Mouse (Mus musculus): Measurements from ENCODE around the gene Rab3gap1. TPM values are rescaled to one million over a fixed set of nuclear protein-coding genes. Genes with fewer than 3 reads are reported as not detected.

The Rab3gap1 gene
- total RNA-seq, 2 experiments from 2014 or later: 22.1 to 38.9 TPM

DNA sequence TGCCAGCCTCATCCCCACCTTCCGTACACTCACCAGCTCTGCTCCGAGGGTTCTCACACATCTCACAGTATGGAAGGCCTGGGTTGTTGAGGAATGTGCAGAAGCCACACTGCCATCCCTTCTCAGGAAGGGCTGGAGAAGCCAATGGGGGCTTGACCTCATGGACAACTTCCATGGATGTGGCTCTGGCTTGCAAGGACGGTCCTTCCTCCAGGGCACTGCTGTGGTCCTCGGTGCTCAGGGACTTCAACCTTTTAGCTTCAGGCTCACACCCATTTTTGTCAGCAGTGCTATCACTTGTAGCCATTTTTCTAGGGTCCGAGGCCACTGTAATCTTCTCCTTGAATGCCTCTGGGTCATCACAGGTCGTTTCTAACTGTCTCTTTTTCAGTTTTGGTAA is 107.5 kb downstream of the Rab3gap1 start:
- ATAC-seq (replicated peaks; ENCODE audit: poor library complexity, severe bottlenecking): no peak

DNA sequence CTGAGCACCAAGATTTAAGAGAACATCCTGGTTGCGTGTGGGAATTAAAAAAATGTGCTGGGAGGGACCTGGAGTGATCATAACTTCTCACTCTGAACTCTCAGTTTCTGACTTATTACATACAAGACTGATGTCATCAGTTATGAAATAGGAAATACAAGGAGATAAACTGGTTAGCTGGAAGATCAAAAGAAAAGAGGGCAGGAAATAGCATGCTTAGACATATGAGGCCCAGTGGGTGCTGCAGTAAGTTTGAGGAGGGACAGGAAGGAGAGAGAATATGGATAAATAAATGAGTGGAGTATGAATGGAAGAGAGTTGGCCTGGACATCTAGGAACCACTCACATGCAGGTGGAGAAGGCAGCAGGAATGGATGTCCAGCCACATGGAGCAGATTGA is 109.6 kb downstream of the Rab3gap1 start:
- ATAC-seq (replicated peaks; ENCODE audit: poor library complexity, severe bottlenecking): no peak

DNA sequence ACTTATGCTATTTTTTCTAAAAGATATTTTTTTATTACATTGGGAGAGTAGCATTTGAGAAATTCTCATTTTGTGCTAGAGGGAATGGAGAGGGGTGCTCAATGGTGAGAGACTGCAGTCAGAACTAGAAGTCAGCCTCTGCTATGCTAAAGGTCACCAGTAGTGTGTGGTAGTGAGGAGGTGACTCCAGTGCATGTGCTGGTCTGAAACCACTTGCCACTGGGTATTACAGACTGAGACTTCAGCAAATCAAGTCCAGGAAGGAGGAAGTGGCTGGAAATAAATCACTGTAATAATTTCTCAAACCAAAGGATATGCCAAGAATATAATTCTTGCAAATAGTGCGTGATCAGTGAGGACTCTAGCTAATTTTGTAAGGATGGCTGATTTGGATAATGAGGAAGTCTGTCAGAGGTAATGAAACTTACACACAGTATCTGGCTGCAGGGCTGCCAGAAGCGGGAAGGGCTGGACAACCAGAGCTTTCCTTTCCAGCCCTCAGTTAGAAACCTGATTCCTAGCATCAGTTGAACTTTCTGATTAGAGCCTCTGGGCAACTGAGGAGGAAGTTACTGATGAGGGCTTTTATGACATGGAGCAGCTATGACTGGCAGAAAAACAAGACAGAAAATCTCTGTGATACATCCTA is 112.5 kb downstream of the Rab3gap1 start:
- peak; percentile 86 for ATAC-seq (replicated peaks; ENCODE audit: poor library complexity, severe bottlenecking)

DNA sequence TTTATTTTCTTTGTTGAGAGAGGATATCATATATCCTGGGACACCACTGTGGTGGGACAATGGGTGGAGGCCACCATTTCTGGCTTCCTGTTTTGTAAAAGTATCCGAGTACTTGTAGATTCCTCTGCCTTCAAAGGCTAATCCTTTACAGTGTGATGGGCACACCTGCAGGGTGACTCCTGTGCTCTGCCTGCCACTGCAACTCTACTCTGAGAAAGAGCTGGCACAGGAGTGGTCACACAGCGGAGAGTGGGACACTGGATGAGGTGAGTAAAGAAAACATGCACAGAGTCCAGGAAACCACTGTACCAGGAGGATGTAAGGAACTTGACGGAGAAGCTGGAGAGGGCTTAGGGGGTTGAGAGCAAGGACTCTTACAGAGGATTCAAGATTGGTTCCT is 113.7 kb downstream of the Rab3gap1 start:
- no peak for ATAC-seq (replicated peaks; ENCODE audit: poor library complexity, severe bottlenecking)

DNA sequence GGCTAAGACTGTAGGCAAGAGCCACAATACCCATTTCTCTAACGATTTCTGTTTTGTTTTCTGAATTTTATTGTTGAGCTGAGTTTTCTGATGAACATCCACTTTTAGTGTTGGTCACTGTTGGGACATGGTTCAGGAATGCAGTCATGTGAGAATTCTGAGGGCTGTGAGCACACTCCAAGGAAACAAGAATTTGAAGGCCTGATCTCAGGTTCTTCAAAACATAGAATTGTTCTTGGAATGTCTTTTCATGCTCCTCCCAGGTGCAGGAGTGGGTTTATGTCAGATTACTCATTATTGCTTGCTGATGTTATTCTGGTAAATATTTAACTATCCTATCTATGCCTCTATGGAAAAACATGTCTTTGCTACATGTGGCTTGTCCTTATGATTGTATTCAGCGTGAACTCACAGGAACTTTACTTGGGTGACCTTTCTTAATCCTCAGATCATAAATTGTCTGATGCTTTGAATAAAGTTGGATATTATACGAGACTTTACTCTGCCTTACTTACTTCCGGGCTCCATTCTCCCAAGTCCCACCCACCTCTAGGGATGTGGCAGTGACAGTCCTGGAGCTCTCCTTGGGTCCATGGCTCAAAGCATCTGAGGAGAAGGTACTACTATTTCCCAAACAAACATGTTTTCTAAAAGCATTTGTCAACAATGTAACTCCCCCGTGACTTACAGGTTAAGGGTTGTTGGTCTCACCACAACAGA is 114.9 kb downstream of the Rab3gap1 start:
- ATAC-seq (replicated peaks; ENCODE audit: poor library complexity, severe bottlenecking): no peak

DNA sequence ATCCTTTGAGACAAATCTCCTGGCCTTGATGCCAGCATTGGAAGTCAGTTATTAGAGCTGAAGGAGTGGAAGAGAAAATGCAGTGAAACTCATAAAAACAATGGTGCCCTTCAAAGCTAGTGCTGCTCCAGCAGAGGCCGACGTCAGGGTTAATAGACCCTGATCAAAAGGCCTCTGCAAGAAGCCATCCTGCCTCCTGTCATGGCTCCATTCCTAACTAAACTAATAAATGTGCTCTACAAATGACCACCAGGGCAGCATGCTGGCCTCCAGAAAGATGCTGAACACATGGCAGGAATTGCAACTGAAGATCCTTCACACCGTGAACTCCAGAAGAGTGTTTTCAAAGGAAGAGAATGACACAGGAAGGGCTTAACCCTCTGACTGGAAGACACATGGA is 116.8 kb downstream of the Rab3gap1 start:
- ATAC-seq (replicated peaks; ENCODE audit: poor library complexity, severe bottlenecking): no peak

DNA sequence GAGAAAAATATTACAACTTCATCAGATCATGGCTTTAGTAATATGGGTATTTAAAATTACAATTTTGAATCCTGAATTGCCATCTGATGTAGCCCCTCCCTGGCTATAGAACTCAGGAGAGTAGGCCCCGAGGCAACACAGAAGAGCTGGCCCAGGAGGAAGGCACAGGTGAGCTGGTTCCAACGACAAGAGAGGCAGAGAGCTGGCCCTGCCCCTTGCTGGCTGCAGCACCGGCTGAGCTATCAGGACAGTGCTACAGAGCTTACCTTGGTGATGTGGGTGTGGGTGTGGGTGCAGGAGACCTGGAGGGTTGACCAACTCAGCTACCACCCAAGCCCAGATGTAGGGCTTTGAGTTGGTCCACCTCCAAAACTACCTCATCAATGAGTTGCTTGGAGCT is 119.7 kb downstream of the Rab3gap1 start:
- ATAC-seq (replicated peaks; ENCODE audit: poor library complexity, severe bottlenecking): no peak

DNA sequence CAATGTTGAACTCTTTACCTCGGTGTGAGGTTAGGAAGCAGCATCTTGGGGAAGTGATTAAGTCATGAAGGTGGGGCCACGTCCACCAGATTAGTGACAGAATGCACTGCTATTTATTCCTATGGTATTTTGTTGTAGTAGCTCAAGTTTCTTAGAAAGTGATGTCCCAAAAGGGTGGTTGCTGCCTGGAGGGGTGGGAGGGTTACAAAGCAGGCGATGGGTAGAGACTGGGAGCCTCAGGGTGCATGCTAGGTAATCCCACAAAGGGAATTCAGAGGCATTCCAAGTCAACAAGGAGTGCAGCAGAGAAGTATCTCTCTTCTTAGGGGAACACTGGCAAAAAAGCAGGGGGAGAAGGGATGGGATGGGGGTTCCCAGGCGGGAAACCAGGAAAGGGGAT is 120.8 kb downstream of the Rab3gap1 start:
- ATAC-seq (replicated peaks; ENCODE audit: poor library complexity, severe bottlenecking): no peak

DNA sequence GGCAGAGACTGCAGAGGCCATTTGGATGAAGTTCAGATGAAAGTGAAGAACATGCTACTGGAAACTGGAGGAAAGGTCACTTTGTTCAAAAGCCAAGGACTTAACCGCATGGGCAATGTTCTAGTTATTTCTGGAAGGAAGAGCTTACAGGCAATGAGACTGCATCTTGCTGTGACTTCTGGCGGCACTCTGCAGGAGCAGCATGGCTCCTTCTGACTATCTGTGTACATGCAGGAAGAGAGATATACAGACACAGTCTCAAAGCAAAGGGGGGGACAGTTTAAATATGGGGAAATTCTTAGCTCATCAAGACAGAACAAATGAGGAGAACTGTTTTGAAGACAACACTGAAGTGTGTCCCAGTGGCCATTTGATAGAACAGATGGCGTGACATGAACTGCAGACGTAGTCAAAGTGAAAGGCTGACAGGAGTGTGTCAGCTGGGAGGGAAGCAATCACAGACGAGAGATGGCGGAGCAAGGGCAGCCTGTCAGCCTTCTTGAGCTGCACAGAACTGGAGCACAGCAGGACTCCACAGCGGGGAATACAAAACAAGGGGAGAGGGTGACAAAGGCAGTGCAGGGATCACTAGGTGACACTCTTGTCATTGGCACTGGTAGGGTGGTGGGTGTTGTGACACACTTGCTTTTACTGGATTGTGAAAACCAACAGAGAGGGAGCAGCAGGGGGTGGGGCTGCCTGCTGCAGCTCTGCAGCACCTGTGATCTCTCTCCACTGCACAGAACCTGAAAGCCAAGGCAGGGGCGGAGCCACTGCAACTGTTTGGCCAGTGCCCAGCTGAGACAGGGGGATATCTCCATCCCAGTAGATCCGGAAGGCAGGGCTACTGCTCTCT is 121.5 kb downstream of the Rab3gap1 start:
- peak; percentile 69 for ATAC-seq (replicated peaks; ENCODE audit: poor library complexity, severe bottlenecking)

Other genes starting within 250 kb of the Rab3gap1 start
- gene Tmem163, start 189.2 kb upstream of the Rab3gap1 start, total RNA-seq (2014; fragmentation: Nextera tagmentation): not detected in 2 replicates
- not detected in 2 replicates for gene Tmem163, start 189.2 kb upstream of the Rab3gap1 start, total RNA-seq (2017)
- not detected in 2 replicates for gene Acmsd, start 139.4 kb upstream of the Rab3gap1 start, total RNA-seq (2014; fragmentation: Nextera tagmentation)
- gene Acmsd, start 139.4 kb upstream of the Rab3gap1 start, total RNA-seq (2017): not detected in 2 replicates
- 30.4 and 51.4 TPM in 2 replicates for gene Ccnt2, start 94.6 kb upstream of the Rab3gap1 start, total RNA-seq (2014; fragmentation: Nextera tagmentation)
- 35.9 and 36.1 TPM in 2 replicates for gene Ccnt2, start 94.6 kb upstream of the Rab3gap1 start, total RNA-seq (2017)
- not detected in 2 replicates for gene Map3k19, start 13.7 kb upstream of the Rab3gap1 start, total RNA-seq (2014; fragmentation: Nextera tagmentation)
- 0.10 TPM in 1 of 2 replicates, not detected in the other for gene Map3k19, start 13.7 kb upstream of the Rab3gap1 start, total RNA-seq (2017)
- 18.3 and 18.4 TPM in 2 replicates for gene Zranb3, start 234.3 kb downstream of the Rab3gap1 start, total RNA-seq (2014; fragmentation: Nextera tagmentation)
- gene Zranb3, start 234.3 kb downstream of the Rab3gap1 start, total RNA-seq (2017): 15.8 and 21.6 TPM in 2 replicates
- 163 and 173 TPM in 2 replicates for gene R3hdm1, start 234.5 kb downstream of the Rab3gap1 start, total RNA-seq (2014; fragmentation: Nextera tagmentation)
- 42.9 and 58.8 TPM in 2 replicates for gene R3hdm1, start 234.5 kb downstream of the Rab3gap1 start, total RNA-seq (2017)

Data from granulocyte monocyte progenitor cell, adult 5-6 weeks (primary cell).